Mouse (Mus musculus): ENCODE measurements around the gene Lck. TPM values are rescaled to one million over a fixed set of nuclear protein-coding genes. Genes with fewer than 3 reads are reported as not detected.

The Lck gene
- polyA plus RNA-seq, 1 experiment: 1.5 TPM

DNA sequence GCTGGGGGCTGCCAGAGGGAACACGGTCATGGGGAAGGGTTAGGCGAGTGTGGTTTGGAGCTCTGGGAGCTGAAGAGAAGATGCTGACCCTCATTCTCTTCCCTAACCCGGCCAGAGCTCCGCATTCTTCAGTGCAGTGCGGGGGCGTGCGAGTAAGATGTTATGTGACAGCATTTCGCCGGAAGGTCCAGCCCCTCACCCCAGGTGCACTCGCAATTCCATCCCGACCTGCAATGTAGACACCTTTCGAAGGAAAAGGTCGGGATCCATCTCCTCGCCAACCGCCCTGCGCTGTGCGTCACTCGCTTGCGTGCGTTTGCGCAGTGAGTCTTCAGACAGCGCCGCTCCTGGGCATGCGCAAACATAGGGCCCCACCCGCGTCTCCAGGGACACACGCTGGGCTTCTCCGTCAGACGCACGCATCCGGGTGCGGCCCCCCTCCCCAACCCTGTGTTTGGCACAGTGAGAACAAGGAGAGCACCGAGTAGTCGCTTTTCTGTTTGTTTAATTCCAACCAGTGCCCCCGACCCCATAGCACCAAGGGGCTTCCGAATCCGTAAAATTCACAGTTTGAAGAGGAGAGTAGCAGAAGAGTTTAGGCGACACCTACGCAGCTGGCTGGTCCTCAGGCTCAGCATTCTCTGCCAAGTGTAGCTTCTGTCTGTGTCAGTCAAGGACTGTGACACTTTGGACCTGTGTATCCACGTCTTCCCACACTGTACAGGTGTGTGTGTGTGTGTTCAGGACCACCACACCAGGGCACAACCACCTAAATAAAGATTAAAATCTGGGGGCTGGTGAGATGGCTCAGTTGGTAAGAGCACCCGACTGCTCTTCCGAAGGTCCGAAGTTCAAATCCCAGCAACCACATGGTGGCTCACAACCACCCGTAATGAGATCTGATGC is 45.6 kb upstream of the Lck start, which contains the start of gene Iqcc:
Iqcc (minus strand) TSS at position 314 of the 906 bp plus-strand sequence.
- Histone ChIP-seq H3ac (ENCODE audit: control insufficient read depth, insufficient read length, low read depth) (peak within 1 kb of the TSS; percentile 72), H3K36me3 (ENCODE audit: control insufficient read depth, insufficient read depth) (peaks cover 12% of the 10 kb centered on the region), H3K79me3 (ENCODE audit: low read depth) (peaks cover 4% of the 10 kb centered on the region), H3K79me2 (ENCODE audit: control insufficient read depth, insufficient read depth) (peaks cover 8% of the 10 kb centered on the region), H3K4me3 (ENCODE audit: insufficient read depth, poor library complexity, severe bottlenecking) (peak within 1 kb of the TSS; percentile 63), H3K27me3 (ENCODE audit: control insufficient read depth, insufficient read depth, insufficient read length) (no peaks in the 10 kb centered on the region)
- peak; percentile 8 for TF ChIP-seq MYOD1 (IDR thresholded peaks at IDR 0.05; ENCODE audit: control insufficient read depth, insufficient read length, low read depth)
- no peak for TF ChIP-seq MYOG (IDR thresholded peaks at IDR 0.05; ENCODE audit: control insufficient read depth, extremely low read depth, insufficient read length)
- no peak for TF ChIP-seq CTCF (IDR thresholded peaks at IDR 0.05; ENCODE audit: control insufficient read depth, insufficient read depth, insufficient read length)
- TF ChIP-seq FOSL1 (IDR thresholded peaks at IDR 0.05; ENCODE audit: insufficient read depth, low read length, poor library complexity, severe bottlenecking): no peak

DNA sequence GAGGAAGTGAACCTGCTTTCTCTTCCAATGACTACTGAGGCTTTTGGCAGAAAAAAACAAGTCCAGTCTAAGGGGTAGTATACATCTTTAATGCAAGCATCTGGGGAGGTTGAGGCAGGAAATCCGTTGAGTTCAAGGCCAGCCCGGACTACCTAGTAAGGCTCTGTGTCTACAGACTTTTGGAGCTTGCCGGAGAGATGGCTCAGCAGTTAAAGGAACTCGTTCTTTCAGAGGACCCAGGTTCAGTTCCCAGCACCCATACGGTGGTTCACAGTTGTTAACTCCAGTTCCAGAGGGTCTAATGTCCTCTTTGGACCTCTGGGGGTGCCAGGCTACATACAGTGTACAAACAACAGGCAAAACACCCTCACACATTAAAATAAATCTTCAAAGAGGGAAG is 44.6 kb upstream of the Lck start:
- no peaks in the 10 kb centered on the region for H3K27me3 ChIP-seq (ENCODE audit: control insufficient read depth, insufficient read depth, insufficient read length)
- H3K36me3 ChIP-seq (ENCODE audit: control insufficient read depth, insufficient read depth): peaks cover 12% of the 10 kb centered on the region
- peaks cover 8% of the 10 kb centered on the region for H3K79me2 ChIP-seq (ENCODE audit: control insufficient read depth, insufficient read depth)
- no peak overlapping the region for H3ac ChIP-seq (ENCODE audit: control insufficient read depth, insufficient read length, low read depth)
- peaks cover 4% of the 10 kb centered on the region for H3K79me3 ChIP-seq (ENCODE audit: low read depth)
- no peak for TF ChIP-seq MYOD1 (IDR thresholded peaks at IDR 0.05; ENCODE audit: control insufficient read depth, insufficient read length, low read depth)
- TF ChIP-seq CEBPB (IDR thresholded peaks at IDR 0.05; ENCODE audit: low read depth): no peak
- no peak for TF ChIP-seq FOSL1 (IDR thresholded peaks at IDR 0.05; ENCODE audit: insufficient read depth, low read length, poor library complexity, severe bottlenecking)
- TF ChIP-seq USF1 (IDR thresholded peaks at IDR 0.05; ENCODE audit: low read depth): no peak
- no peak for TF ChIP-seq CTCF (IDR thresholded peaks at IDR 0.05; ENCODE audit: control insufficient read depth, insufficient read depth, insufficient read length)
- TF ChIP-seq MAX (IDR thresholded peaks at IDR 0.05): no peak
- TF ChIP-seq MYOG (IDR thresholded peaks at IDR 0.05; ENCODE audit: control insufficient read depth, extremely low read depth, insufficient read length): no peak
- H3K4me3 ChIP-seq (ENCODE audit: insufficient read depth, poor library complexity, severe bottlenecking): peak overlapping the region; percentile 63

DNA sequence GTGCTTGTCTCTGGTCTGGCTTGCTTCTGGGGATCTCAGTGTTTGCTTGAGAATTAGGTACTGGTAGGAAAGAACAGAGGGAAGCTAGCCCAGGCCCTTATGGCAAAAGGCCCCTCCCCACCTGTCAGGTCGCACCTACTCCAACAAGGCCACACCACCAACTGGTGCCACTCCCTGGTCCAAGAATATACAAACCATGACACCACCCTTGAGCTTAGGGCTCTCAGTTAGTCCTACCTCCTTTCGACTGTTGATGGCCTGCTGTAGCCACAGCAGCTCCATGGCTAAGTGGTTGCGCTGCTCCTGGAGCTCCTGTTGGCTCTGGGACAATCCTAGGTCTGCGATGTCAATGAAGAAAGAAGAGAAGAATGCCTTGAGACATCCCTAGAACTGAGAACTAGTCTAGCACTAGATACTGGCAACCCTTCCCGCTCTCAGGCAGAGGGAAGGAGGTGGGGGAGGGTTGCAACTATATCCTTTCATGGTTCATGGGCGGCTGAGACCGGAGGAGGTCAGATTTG is 43.7 kb upstream of the Lck start:
- H3K27me3 ChIP-seq (ENCODE audit: control insufficient read depth, insufficient read depth, insufficient read length): no peaks in the 10 kb centered on the region
- peaks cover 4% of the 10 kb centered on the region for H3K79me3 ChIP-seq (ENCODE audit: low read depth)
- TF ChIP-seq CEBPB (IDR thresholded peaks at IDR 0.05; ENCODE audit: low read depth) (no peak), CTCF (IDR thresholded peaks at IDR 0.05; ENCODE audit: control insufficient read depth, insufficient read depth, insufficient read length) (no peak), MAX (IDR thresholded peaks at IDR 0.05) (no peak), FOSL1 (IDR thresholded peaks at IDR 0.05; ENCODE audit: insufficient read depth, low read length, poor library complexity, severe bottlenecking) (no peak), USF1 (IDR thresholded peaks at IDR 0.05; ENCODE audit: low read depth) (no peak), MYOD1 (IDR thresholded peaks at IDR 0.05; ENCODE audit: control insufficient read depth, insufficient read length, low read depth) (no peak), MYOG (IDR thresholded peaks at IDR 0.05; ENCODE audit: control insufficient read depth, extremely low read depth, insufficient read length) (no peak)
- H3K79me2 ChIP-seq (ENCODE audit: control insufficient read depth, insufficient read depth): peaks cover 8% of the 10 kb centered on the region
- H3K4me3 ChIP-seq (ENCODE audit: insufficient read depth, poor library complexity, severe bottlenecking): no peak overlapping the region
- no peak overlapping the region for H3ac ChIP-seq (ENCODE audit: control insufficient read depth, insufficient read length, low read depth)
- peaks cover 12% of the 10 kb centered on the region for H3K36me3 ChIP-seq (ENCODE audit: control insufficient read depth, insufficient read depth)

DNA sequence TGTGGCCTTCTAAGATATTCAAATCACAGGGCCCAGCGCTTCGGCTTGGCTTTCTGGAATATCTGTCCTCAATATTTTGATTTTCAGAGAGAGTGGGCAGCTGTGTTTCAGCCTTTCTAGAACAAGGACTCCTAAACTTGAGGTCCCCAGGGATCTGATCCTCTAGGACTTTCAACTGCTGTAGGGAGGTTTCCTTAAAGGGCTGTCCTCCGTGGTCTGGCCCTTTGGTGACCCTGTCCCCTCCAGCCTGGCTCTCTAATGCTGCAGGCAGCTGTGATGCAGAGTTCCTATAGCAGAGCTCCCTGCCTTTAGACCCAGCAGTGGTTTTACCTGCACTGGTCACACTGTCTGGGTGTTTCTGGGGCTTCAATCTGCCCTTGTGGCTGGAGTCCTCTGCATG is 43.2 kb upstream of the Lck start:
- peaks cover 8% of the 10 kb centered on the region for H3K79me2 ChIP-seq (ENCODE audit: control insufficient read depth, insufficient read depth)
- peaks cover 12% of the 10 kb centered on the region for H3K36me3 ChIP-seq (ENCODE audit: control insufficient read depth, insufficient read depth)
- H3K79me3 ChIP-seq (ENCODE audit: low read depth): peaks cover 4% of the 10 kb centered on the region
- TF ChIP-seq MAX (IDR thresholded peaks at IDR 0.05) (no peak), CEBPB (IDR thresholded peaks at IDR 0.05; ENCODE audit: low read depth) (no peak), FOSL1 (IDR thresholded peaks at IDR 0.05; ENCODE audit: insufficient read depth, low read length, poor library complexity, severe bottlenecking) (no peak), USF1 (IDR thresholded peaks at IDR 0.05; ENCODE audit: low read depth) (no peak)
- no peaks in the 10 kb centered on the region for H3K27me3 ChIP-seq (ENCODE audit: control insufficient read depth, insufficient read depth, insufficient read length)
- H3ac ChIP-seq (ENCODE audit: control insufficient read depth, insufficient read length, low read depth): no peak overlapping the region
- H3K4me3 ChIP-seq (ENCODE audit: insufficient read depth, poor library complexity, severe bottlenecking): no peak overlapping the region

DNA sequence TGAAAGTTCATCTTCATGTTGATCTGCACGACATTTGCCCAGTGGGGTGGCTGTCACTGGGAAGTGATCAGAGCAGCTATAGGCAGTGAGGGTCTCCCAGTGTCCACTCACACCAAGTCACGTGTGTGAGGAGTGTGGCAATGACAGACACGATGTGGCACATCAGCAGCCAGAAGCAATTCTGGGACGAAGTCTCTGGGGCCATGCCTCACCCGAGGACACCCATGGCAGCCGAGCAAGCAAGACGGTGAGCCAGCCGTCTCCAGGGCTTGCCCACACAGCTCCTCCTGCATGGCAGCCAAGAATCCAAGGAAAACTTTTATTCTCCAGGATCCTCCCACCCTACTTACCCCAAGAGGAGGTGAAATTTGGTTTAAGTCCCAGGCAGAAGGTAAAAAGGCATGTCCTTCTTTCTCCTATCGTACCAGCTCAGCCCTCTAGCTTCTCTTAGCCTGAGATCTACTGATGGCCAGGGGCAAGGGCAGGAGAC is 42.4 kb upstream of the Lck start:
- Histone ChIP-seq H3K27me3 (ENCODE audit: control insufficient read depth, insufficient read depth, insufficient read length) (no peaks in the 10 kb centered on the region), H3K4me3 (ENCODE audit: insufficient read depth, poor library complexity, severe bottlenecking) (no peak overlapping the region), H3ac (ENCODE audit: control insufficient read depth, insufficient read length, low read depth) (no peak overlapping the region), H3K79me2 (ENCODE audit: control insufficient read depth, insufficient read depth) (peaks cover 8% of the 10 kb centered on the region), H3K79me3 (ENCODE audit: low read depth) (peaks cover 4% of the 10 kb centered on the region), H3K36me3 (ENCODE audit: control insufficient read depth, insufficient read depth) (peaks cover 12% of the 10 kb centered on the region)
- TF ChIP-seq MYOG (IDR thresholded peaks at IDR 0.05; ENCODE audit: control insufficient read depth, extremely low read depth, insufficient read length) (no peak), MYOD1 (IDR thresholded peaks at IDR 0.05; ENCODE audit: control insufficient read depth, insufficient read length, low read depth) (no peak), CTCF (IDR thresholded peaks at IDR 0.05; ENCODE audit: control insufficient read depth, insufficient read depth, insufficient read length) (no peak), CEBPB (IDR thresholded peaks at IDR 0.05; ENCODE audit: low read depth) (no peak)
